Mouse (Mus musculus): ENCODE measurements around the gene Selenop. TPM values are rescaled to one million over a fixed set of nuclear protein-coding genes. Genes with fewer than 3 reads are reported as not detected.

Gene Selenop
- total and polyA plus RNA-seq, 3 experiments = 0.50 TPM; not detected in 2

- Histone ChIP-seq H3K9me3 (replicated peaks; ENCODE audit: insufficient read depth, low read length) (no peaks in the 10 kb centered on the region), H3K4me3 (ENCODE audit: control insufficient read depth in 1 of 2, insufficient read depth in 1 of 2, low read depth in 2 of 2, low read length in 2 of 2) (no peak overlapping the region), H3K79me2 (ENCODE audit: control insufficient read depth, insufficient read depth, low read length, poor library complexity) (no peaks in the 10 kb centered on the region), H3K27me3 (ENCODE audit: control insufficient read depth in 1 of 2, insufficient read depth in 2 of 2, low read length in 2 of 2) (no peaks in the 10 kb centered on the region), H3K27ac (ENCODE audit: control insufficient read depth, low read depth, low read length) (no peak overlapping the region), H3K36me3 (ENCODE audit: control insufficient read depth in 1 of 2, insufficient read depth in 2 of 2, low read length in 2 of 2) (no peaks in the 10 kb centered on the region), H3K9ac (ENCODE audit: control insufficient read depth, low read depth, low read length, poor library complexity, severe bottlenecking) (no peak overlapping the region), H3K4me1 (ENCODE audit: control insufficient read depth in 1 of 2, insufficient read depth in 2 of 2, low read length in 2 of 2) (no peaks in the 10 kb centered on the region)
- DNase-seq (ENCODE audit: low read depth, low spot score) = no peak
- no peak for TF ChIP-seq POLR2AphosphoS2 (IDR thresholded peaks at IDR 0.05; ENCODE audit: low read length)
- no peak for TF ChIP-seq MYB (IDR thresholded peaks at IDR 0.05; ENCODE audit: low read depth, low read length)
Observed at GRCm38 (mm10) chr15:3264293-3264692, 4.1 kb upstream of the Selenop start.

GRCm38 (mm10) chr15:3264828-3265227, 3.5 kb upstream of the Selenop start:
- Histone ChIP-seq H3K4me3 (ENCODE audit: control insufficient read depth in 1 of 2, insufficient read depth in 1 of 2, low read depth in 2 of 2, low read length in 2 of 2) (no peak overlapping the region), H3K9ac (ENCODE audit: control insufficient read depth, low read depth, low read length, poor library complexity, severe bottlenecking) (no peak overlapping the region), H3K79me2 (ENCODE audit: control insufficient read depth, insufficient read depth, low read length, poor library complexity) (no peaks in the 10 kb centered on the region), H3K27me3 (ENCODE audit: control insufficient read depth in 1 of 2, insufficient read depth in 2 of 2, low read length in 2 of 2) (no peaks in the 10 kb centered on the region), H3K9me3 (replicated peaks; ENCODE audit: insufficient read depth, low read length) (no peaks in the 10 kb centered on the region), H3K36me3 (ENCODE audit: control insufficient read depth in 1 of 2, insufficient read depth in 2 of 2, low read length in 2 of 2) (no peaks in the 10 kb centered on the region), H3K4me1 (ENCODE audit: control insufficient read depth in 1 of 2, insufficient read depth in 2 of 2, low read length in 2 of 2) (no peaks in the 10 kb centered on the region), H3K27ac (ENCODE audit: control insufficient read depth, low read depth, low read length) (no peak overlapping the region)
- TF ChIP-seq MAZ (IDR thresholded peaks at IDR 0.05; ENCODE audit: low read depth, low read length) = no peak
- no peak for TF ChIP-seq TBP (IDR thresholded peaks at IDR 0.05; ENCODE audit: low read depth, low read length)
- TF ChIP-seq TCF12 (IDR thresholded peaks at IDR 0.05; ENCODE audit: low read depth, low read length) = no peak
- TF ChIP-seq TAL1 (IDR thresholded peaks at IDR 0.05; ENCODE audit: low read length) = no peak
- no peak for TF ChIP-seq NELFE (IDR thresholded peaks at IDR 0.05; ENCODE audit: low read depth, low read length)
- TF ChIP-seq ETS1 (IDR thresholded peaks at IDR 0.05; ENCODE audit: low read depth, low read length) = no peak
- no peak for TF ChIP-seq E2F4 (IDR thresholded peaks at IDR 0.05; ENCODE audit: borderline replicate concordance, low read depth, low read length)
- no peak for TF ChIP-seq GABPA (IDR thresholded peaks at IDR 0.05; ENCODE audit: low read depth, low read length)
- no peak for TF ChIP-seq CHD1 (IDR thresholded peaks at IDR 0.05; ENCODE audit: low read depth, low read length)
- no peak for TF ChIP-seq ZNF384 (IDR thresholded peaks at IDR 0.05; ENCODE audit: low read depth, low read length)
- TF ChIP-seq NRF1 (IDR thresholded peaks at IDR 0.05; ENCODE audit: insufficient read depth, low read depth, low read length, poor library complexity, severe bottlenecking) = no peak
- no peak for TF ChIP-seq MAX (IDR thresholded peaks at IDR 0.05; ENCODE audit: low read length)
- TF ChIP-seq GATA1 (IDR thresholded peaks at IDR 0.05; ENCODE audit: low read depth, low read length) = no peak
- no peak for DNase-seq (ENCODE audit: low read depth, low spot score)

- no peak for TF ChIP-seq CHD1 (IDR thresholded peaks at IDR 0.05; ENCODE audit: low read depth, low read length)
- TF ChIP-seq RAD21 (IDR thresholded peaks at IDR 0.05; ENCODE audit: low read depth, low read length) = no peak
- TF ChIP-seq ZKSCAN1 (IDR thresholded peaks at IDR 0.05; ENCODE audit: low read depth, low read length) = no peak
- TF ChIP-seq MAX (IDR thresholded peaks at IDR 0.05; ENCODE audit: low read length) = no peak
- no peak for TF ChIP-seq KAT2A (conservative IDR thresholded peaks at IDR 0.05; ENCODE audit: low read depth, low read length)
- no peak for TF ChIP-seq MYC (IDR thresholded peaks at IDR 0.05; ENCODE audit: low read depth, low read length)
- no peak for TF ChIP-seq JUND (IDR thresholded peaks at IDR 0.05; ENCODE audit: low read depth, low read length)
- TF ChIP-seq GATA1 (IDR thresholded peaks at IDR 0.05; ENCODE audit: low read depth, low read length) = no peak
- no peak for TF ChIP-seq MYB (IDR thresholded peaks at IDR 0.05; ENCODE audit: low read depth, low read length)
- no peak for TF ChIP-seq CHD2 (IDR thresholded peaks at IDR 0.05; ENCODE audit: low read length)
- TF ChIP-seq MAZ (IDR thresholded peaks at IDR 0.05; ENCODE audit: low read depth, low read length) = no peak
- no peak for TF ChIP-seq TBP (IDR thresholded peaks at IDR 0.05; ENCODE audit: low read depth, low read length)
- no peak for TF ChIP-seq ZC3H11A (IDR thresholded peaks at IDR 0.05; ENCODE audit: low read depth, low read length)
- no peak for TF ChIP-seq USF2 (IDR thresholded peaks at IDR 0.05; ENCODE audit: borderline replicate concordance in 1 of 2, insufficient read depth in 1 of 2, low read depth in 1 of 2, low read length in 2 of 2)
- TF ChIP-seq ZNF384 (IDR thresholded peaks at IDR 0.05; ENCODE audit: low read depth, low read length) = no peak
- Histone ChIP-seq H3K36me3 (ENCODE audit: control insufficient read depth in 1 of 2, insufficient read depth in 2 of 2, low read length in 2 of 2) (no peaks in the 10 kb centered on the region), H3K79me2 (ENCODE audit: control insufficient read depth, insufficient read depth, low read length, poor library complexity) (no peaks in the 10 kb centered on the region), H3K4me1 (ENCODE audit: control insufficient read depth in 1 of 2, insufficient read depth in 2 of 2, low read length in 2 of 2) (no peaks in the 10 kb centered on the region), H3K9me3 (replicated peaks; ENCODE audit: insufficient read depth, low read length) (no peaks in the 10 kb centered on the region), H3K27ac (ENCODE audit: control insufficient read depth, low read depth, low read length) (no peak overlapping the region), H3K9ac (ENCODE audit: control insufficient read depth, low read depth, low read length, poor library complexity, severe bottlenecking) (no peak overlapping the region), H3K4me3 (ENCODE audit: control insufficient read depth in 1 of 2, insufficient read depth in 1 of 2, low read depth in 2 of 2, low read length in 2 of 2) (no peak overlapping the region), H3K27me3 (ENCODE audit: control insufficient read depth in 1 of 2, insufficient read depth in 2 of 2, low read length in 2 of 2) (no peaks in the 10 kb centered on the region)
- no peak for DNase-seq (ENCODE audit: low read depth, low spot score)
Observed at GRCm38 (mm10) chr15:3269496-3269895, 1.1 kb downstream of the Selenop start.

Measured in MEL (cell line).